Mouse (Mus musculus) kidney, postnatal 4 days (tissue): ENCODE results near the gene H2afx.
A peak's percentile ranks its signal among the peaks of the same experiment; 100 is the strongest.
"Not testable (repeated sequence)": the region's sequence is repeated elsewhere in the genome, so short reads cannot be mapped to it uniquely, and the experiment has no call there.

Experiments
- DNase-seq, 2 experiments: peaks; one replicate each; pipeline ENCODE4 v3.0.0; 2021; ENCODE audit warnings: mixed read lengths in 2 of 2

H2afx gene

GRCm38 (mm10) chr9:44342173-44342572 is 7.7 kb downstream of the H2afx start:
- DNase-seq: no peak

- no peak for DNase-seq
Measured at GRCm38 (mm10) chr9:44342605-44343004, 8.1 kb downstream of the H2afx start.

GRCm38 (mm10) chr9:44343290-44343689 is 8.8 kb downstream of the H2afx start:
- DNase-seq: peak in 1 of 2 experiments; percentile 17

- peak; percentile 93 to 96 for DNase-seq
Measured at GRCm38 (mm10) chr9:44343781-44344421, 9.4 kb downstream of the H2afx start, which contains the start of gene Hmbs. Hmbs (minus strand) TSS chr9:44344228.

GRCm38 (mm10) chr9:44345570-44346433 is 11.3 kb downstream of the H2afx start:
- no peak for DNase-seq

GRCm38 (mm10) chr9:44347166-44347565 is 12.7 kb downstream of the H2afx start:
- DNase-seq: no peak

GRCm38 (mm10) chr9:44347621-44348020 is 13.1 kb downstream of the H2afx start:
- no peak for DNase-seq

- DNase-seq: no peak
Measured at GRCm38 (mm10) chr9:44348546-44348945, 14.1 kb downstream of the H2afx start.

- no peak for DNase-seq
Measured at GRCm38 (mm10) chr9:44351396-44351795, 16.9 kb downstream of the H2afx start.

GRCm38 (mm10) chr9:44352337-44352736 is 17.8 kb downstream of the H2afx start:
- DNase-seq: no peak

- DNase-seq: no peak
Measured at GRCm38 (mm10) chr9:44353142-44353541, 18.6 kb downstream of the H2afx start.

GRCm38 (mm10) chr9:44357207-44357606 is 22.7 kb downstream of the H2afx start:
- no peak for DNase-seq

- peak; percentile 97 to 98 for DNase-seq
Measured at GRCm38 (mm10) chr9:44361190-44361917, 26.9 kb downstream of the H2afx start, which contains the start of gene Vps11. Vps11 (minus strand) TSS chr9:44361670.

- not testable (repeated sequence) for DNase-seq
Measured at GRCm38 (mm10) chr9:44361931-44362330, 27.4 kb downstream of the H2afx start.

GRCm38 (mm10) chr9:44364480-44364879 is 30.0 kb downstream of the H2afx start:
- peak; percentile 48 to 51 for DNase-seq

GRCm38 (mm10) chr9:44373386-44373785 is 38.9 kb downstream of the H2afx start:
- no peak for DNase-seq

- DNase-seq: no peak
Measured at GRCm38 (mm10) chr9:44376141-44376540, 41.6 kb downstream of the H2afx start.

- DNase-seq: not testable (repeated sequence)
Measured at GRCm38 (mm10) chr9:44377335-44377734, 42.8 kb downstream of the H2afx start.

GRCm38 (mm10) chr9:44378153-44378730 is 43.7 kb downstream of the H2afx start:
- DNase-seq: no peak

GRCm38 (mm10) chr9:44379054-44379834 is 44.8 kb downstream of the H2afx start, which contains the start of gene Hyou1:
Hyou1 (plus strand) TSS chr9:44379490.
- peak; percentile 99 for DNase-seq

GRCm38 (mm10) chr9:44379862-44380261 is 45.4 kb downstream of the H2afx start:
- DNase-seq: no peak

- DNase-seq: no peak
Measured at GRCm38 (mm10) chr9:44384596-44384995, 50.1 kb downstream of the H2afx start.
